Mouse (Mus musculus): ENCODE results near the gene Gm813. TPM values are rescaled to one million over a fixed set of nuclear protein-coding genes. Genes with fewer than 3 reads are reported as not detected.
A peak's percentile ranks its signal among the peaks of the same experiment; 100 is the strongest.
"Not testable (repeated sequence)": the region's sequence is repeated elsewhere in the genome, so short reads cannot be mapped to it uniquely, and the experiment has no call there.

Gm813 gene
- total RNA-seq (2021): not detected
- long read RNA-seq, experiment 1: 0 reads
- long read RNA-seq, experiment 2: 0 reads

GRCm38 (mm10) chr16:58616878-58617277 is at the start of gene Gm813:
TSS of gene Gm813 (minus strand) at chr16:58616978.
- DNase-seq: no peak

- DNase-seq: not testable (repeated sequence)
Observed at GRCm38 (mm10) chr16:58665137-58665536, 48.4 kb upstream of the Gm813 start.

- DNase-seq: no peak
Observed at GRCm38 (mm10) chr16:58663816-58664215, 47.0 kb upstream of the Gm813 start.

- DNase-seq: no peak
Observed at GRCm38 (mm10) chr16:58663021-58663420, 46.2 kb upstream of the Gm813 start.

- DNase-seq: no peak
Observed at GRCm38 (mm10) chr16:58662287-58662791, 45.6 kb upstream of the Gm813 start.

GRCm38 (mm10) chr16:58661826-58662225 is 45.0 kb upstream of the Gm813 start:
- DNase-seq: no peak

GRCm38 (mm10) chr16:58658668-58659067 is 41.9 kb upstream of the Gm813 start:
- DNase-seq: no peak

GRCm38 (mm10) chr16:58656526-58656925 is 39.7 kb upstream of the Gm813 start:
- DNase-seq: no peak

GRCm38 (mm10) chr16:58655751-58656150 is 39.0 kb upstream of the Gm813 start:
- DNase-seq: no peak

GRCm38 (mm10) chr16:58649979-58650378 is 33.2 kb upstream of the Gm813 start:
- no peak for DNase-seq

GRCm38 (mm10) chr16:58638689-58639175 is 22.0 kb upstream of the Gm813 start, which contains the start of gene E330017A01Rik:
TSS of gene E330017A01Rik (minus strand) at chr16:58638739.
- DNase-seq: no peak

- DNase-seq: no peak
Observed at GRCm38 (mm10) chr16:58638016-58638415, 21.2 kb upstream of the Gm813 start.

GRCm38 (mm10) chr16:58637448-58637847 is 20.7 kb upstream of the Gm813 start:
- DNase-seq: no peak

- no peak for DNase-seq
Observed at GRCm38 (mm10) chr16:58635866-58636265, 19.1 kb upstream of the Gm813 start.

GRCm38 (mm10) chr16:58629736-58630135 is 13.0 kb upstream of the Gm813 start:
- DNase-seq: no peak

GRCm38 (mm10) chr16:58628968-58629367 is 12.2 kb upstream of the Gm813 start:
- no peak for DNase-seq

- no peak for DNase-seq
Observed at GRCm38 (mm10) chr16:58628336-58628680, 11.5 kb upstream of the Gm813 start.

- DNase-seq: no peak
Observed at GRCm38 (mm10) chr16:58627597-58628335, 11.0 kb upstream of the Gm813 start.

GRCm38 (mm10) chr16:58623944-58624343 is 7.2 kb upstream of the Gm813 start:
- peak in 1 of 2 experiments; percentile 37 for DNase-seq

GRCm38 (mm10) chr16:58623114-58623513 is 6.3 kb upstream of the Gm813 start:
- peak in 1 of 2 experiments; percentile 5 for DNase-seq

- DNase-seq: peak in 1 of 2 experiments; percentile 6
Observed at GRCm38 (mm10) chr16:58622377-58622776, 5.6 kb upstream of the Gm813 start.

- DNase-seq: no peak
Observed at GRCm38 (mm10) chr16:58617346-58617745, 568 bp upstream of the Gm813 start.

GRCm38 (mm10) chr16:58612969-58613368 is 3.8 kb downstream of the Gm813 start:
- no peak for DNase-seq

GRCm38 (mm10) chr16:58607101-58607500 is 9.7 kb downstream of the Gm813 start:
- no peak for DNase-seq

Measured in adrenal gland, postnatal 36 days (tissue).